Mouse (Mus musculus): ENCODE measurements around the gene Wars2. TPM values are rescaled to one million over a fixed set of nuclear protein-coding genes. Genes with fewer than 3 reads are reported as not detected.

Wars2 gene
- polyA plus RNA-seq, 1 experiment from 2014 or later: 4.2 TPM

DNA sequence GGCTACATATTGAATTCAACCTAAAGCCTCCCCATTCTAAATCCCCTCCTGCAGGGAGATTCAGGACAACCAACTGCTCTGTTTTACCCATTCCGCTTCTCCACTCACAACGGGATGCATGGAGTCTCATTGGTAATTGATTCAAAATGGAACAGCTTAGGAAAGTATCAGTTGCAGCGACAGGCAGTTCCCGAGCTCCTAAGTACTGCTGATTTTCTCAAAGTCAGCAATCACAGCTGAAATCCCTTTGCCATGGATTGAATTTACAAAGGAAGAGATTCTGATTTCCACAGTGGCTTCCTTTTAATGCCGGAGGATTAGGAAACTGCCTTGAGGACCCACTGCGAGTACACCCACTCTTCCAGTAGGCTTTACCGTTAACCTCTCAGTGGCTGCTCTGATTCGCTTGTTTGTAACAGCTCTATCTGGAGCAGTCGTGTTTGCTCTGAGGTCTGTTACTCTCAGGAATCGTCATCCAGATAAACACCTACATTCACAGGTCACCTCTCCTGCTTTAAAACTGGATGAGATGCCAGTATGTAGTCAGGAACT, 126.0 kb downstream of the Wars2 start:
- no peak for ATAC-seq
- TF ChIP-seq CTCF (IDR thresholded peaks at IDR 0.05) (no peak), EP300 (IDR thresholded peaks at IDR 0.05) (no peak)
- no peak overlapping the region for H3K4me2 ChIP-seq (replicated peaks; ENCODE audit: low read depth, low read length)
- no peak overlapping the region for H3K9ac ChIP-seq (replicated peaks; ENCODE audit: low read depth)
- H3K4me1 ChIP-seq (ENCODE audit: insufficient read depth, low read depth, low read length): no peaks in the 10 kb centered on the region
- no peak overlapping the region for H3K27ac ChIP-seq (ENCODE audit: low read length)
- no peak for DNase-seq (ENCODE audit: low spot score)
- H3K9me3 ChIP-seq (ENCODE audit: low read length): no peaks in the 10 kb centered on the region
- H3K4me3 ChIP-seq (ENCODE audit: low read depth, low read length): no peak overlapping the region
- H3K36me3 ChIP-seq (ENCODE audit: insufficient read depth, low read length): no peaks in the 10 kb centered on the region
- peaks cover 29% of the 10 kb centered on the region for H3K27me3 ChIP-seq (replicated peaks; ENCODE audit: insufficient read depth, low read length)
- 47% methylated on average over 10 of the region's 10 CpGs for WGBS

DNA sequence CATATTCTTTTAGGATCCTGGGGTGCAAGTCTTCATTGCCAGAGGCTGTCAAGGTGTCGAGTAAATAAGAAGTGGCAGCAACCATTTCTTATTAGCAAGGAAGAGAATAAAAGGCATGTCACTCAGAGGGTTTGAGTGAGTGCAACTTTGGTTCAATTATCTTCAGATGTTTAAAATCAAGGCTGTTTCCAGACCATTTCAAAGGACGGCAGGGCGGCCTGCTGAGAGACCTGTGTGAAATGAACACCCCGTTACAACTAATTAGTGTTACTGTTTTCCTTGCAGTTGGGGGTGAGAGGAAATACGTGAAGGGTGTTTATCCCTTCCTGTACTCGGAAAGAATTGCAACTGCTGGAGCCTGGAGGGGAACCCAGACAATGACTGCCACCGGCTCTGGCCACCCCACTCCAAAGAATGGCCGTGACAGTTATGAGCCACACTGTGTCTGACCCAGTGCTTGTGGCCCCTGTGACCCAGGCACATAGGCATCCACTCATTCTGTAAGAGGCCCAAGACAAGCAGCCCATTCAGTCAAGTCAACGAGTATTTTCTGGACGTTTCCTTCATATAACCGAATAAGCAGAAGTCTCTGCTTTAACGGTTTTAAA, 137.2 kb downstream of the Wars2 start:
- Histone ChIP-seq H3K27ac (ENCODE audit: low read length) (no peak overlapping the region), H3K4me1 (ENCODE audit: insufficient read depth, low read depth, low read length) (no peaks in the 10 kb centered on the region), H3K4me3 (ENCODE audit: low read depth, low read length) (no peak overlapping the region), H3K9ac (replicated peaks; ENCODE audit: low read depth) (no peak overlapping the region), H3K9me3 (ENCODE audit: low read length) (no peaks in the 10 kb centered on the region), H3K27me3 (replicated peaks; ENCODE audit: insufficient read depth, low read length) (no peaks in the 10 kb centered on the region), H3K36me3 (ENCODE audit: insufficient read depth, low read length) (no peaks in the 10 kb centered on the region), H3K4me2 (replicated peaks; ENCODE audit: low read depth, low read length) (no peak overlapping the region)
- ATAC-seq: no peak
- DNase-seq (ENCODE audit: low spot score): no peak
- WGBS: 53% methylated on average over 12 of the region's 12 CpGs
- no peak for TF ChIP-seq CTCF (IDR thresholded peaks at IDR 0.05)
- TF ChIP-seq EP300 (IDR thresholded peaks at IDR 0.05): no peak

DNA sequence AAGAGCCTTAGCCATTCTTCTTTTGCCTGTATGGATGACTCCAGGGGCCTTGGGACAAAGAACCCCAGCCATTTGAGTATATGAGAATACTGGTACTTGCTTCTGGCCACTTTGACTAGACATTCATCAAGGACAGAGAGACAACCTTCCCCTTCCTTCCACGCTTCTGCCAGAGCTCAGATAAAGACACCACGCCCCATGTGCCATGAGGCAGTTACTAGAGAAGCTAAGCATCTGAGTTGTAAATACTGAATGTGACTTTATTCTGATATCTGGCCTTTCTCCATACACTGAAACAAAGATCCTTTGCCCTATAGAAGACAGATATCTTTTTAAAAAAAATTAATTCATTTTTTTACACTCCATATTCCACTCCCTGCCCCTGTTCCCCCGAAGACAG, 138.8 kb downstream of the Wars2 start:
- Histone ChIP-seq H3K4me3 (ENCODE audit: low read depth, low read length) (no peak overlapping the region), H3K36me3 (ENCODE audit: insufficient read depth, low read length) (no peaks in the 10 kb centered on the region), H3K9ac (replicated peaks; ENCODE audit: low read depth) (no peak overlapping the region), H3K9me3 (ENCODE audit: low read length) (no peaks in the 10 kb centered on the region), H3K27ac (ENCODE audit: low read length) (no peak overlapping the region), H3K27me3 (replicated peaks; ENCODE audit: insufficient read depth, low read length) (no peaks in the 10 kb centered on the region), H3K4me2 (replicated peaks; ENCODE audit: low read depth, low read length) (no peak overlapping the region), H3K4me1 (ENCODE audit: insufficient read depth, low read depth, low read length) (no peaks in the 10 kb centered on the region)
- TF ChIP-seq CTCF (IDR thresholded peaks at IDR 0.05) (no peak), EP300 (IDR thresholded peaks at IDR 0.05) (no peak)
- ATAC-seq (no peak), DNase-seq (ENCODE audit: low spot score) (no peak)
- WGBS: 66% methylated on average over 3 of the region's 3 CpGs

DNA sequence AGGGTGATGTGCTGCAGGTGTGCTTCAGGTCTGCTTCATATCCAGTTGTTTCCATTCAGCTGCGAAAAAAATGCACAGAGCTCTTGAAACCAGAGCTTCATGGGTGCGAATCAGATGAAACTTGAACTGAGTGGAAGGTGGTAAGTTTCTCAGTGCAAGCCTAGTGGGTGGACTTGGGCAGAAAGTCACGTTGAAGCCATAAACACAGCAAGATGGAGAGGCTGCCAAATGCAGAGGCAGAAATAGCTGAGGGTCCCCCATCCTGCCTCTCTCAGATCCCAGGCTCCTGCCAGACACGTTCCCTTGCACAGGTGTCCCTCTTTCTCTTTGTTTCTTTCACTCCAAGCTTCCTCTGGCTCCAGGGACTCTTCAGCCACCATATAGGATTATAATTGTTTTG, 140.6 kb downstream of the Wars2 start:
- TF ChIP-seq CTCF (IDR thresholded peaks at IDR 0.05): no peak
- no peak for TF ChIP-seq EP300 (IDR thresholded peaks at IDR 0.05)
- no peak for ATAC-seq
- WGBS: 60% methylated on average over 4 of the region's 4 CpGs

DNA sequence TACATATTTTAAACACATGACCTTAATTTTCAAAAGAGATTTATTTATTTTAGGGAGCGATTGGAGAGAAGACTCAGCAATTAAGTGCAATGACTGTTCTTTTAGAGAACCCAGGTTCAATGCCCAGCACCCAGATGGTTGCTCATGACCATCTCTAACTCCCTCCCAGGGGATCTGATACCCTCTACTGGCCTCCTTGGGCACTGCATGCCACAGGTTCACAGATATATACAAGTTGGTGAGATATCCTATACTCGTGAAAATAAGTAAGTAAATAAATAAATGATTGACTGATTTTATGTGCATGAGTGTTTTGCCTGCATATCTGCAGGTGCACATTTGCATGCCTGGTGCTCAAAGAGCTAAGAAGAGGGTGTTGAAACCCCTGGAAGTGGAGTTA, 147.4 kb downstream of the Wars2 start:
- DNase-seq (ENCODE audit: low spot score) (no peak), ATAC-seq (no peak)
- no peak overlapping the region for H3K4me3 ChIP-seq (ENCODE audit: low read depth, low read length)

More for the DNA sequence above, 140.6 kb downstream of the Wars2 start:
- Histone ChIP-seq H3K4me3 (ENCODE audit: low read depth, low read length) (no peak overlapping the region), H3K9ac (replicated peaks; ENCODE audit: low read depth) (no peak overlapping the region), H3K27ac (ENCODE audit: low read length) (no peak overlapping the region), H3K27me3 (replicated peaks; ENCODE audit: insufficient read depth, low read length) (no peaks in the 10 kb centered on the region), H3K4me1 (ENCODE audit: insufficient read depth, low read depth, low read length) (no peaks in the 10 kb centered on the region), H3K4me2 (replicated peaks; ENCODE audit: low read depth, low read length) (no peak overlapping the region), H3K36me3 (ENCODE audit: insufficient read depth, low read length) (no peaks in the 10 kb centered on the region), H3K9me3 (ENCODE audit: low read length) (no peaks in the 10 kb centered on the region)
- DNase-seq (ENCODE audit: low spot score): no peak

More for the DNA sequence above, 147.4 kb downstream of the Wars2 start:
- WGBS: 32% methylated on average over 2 of the region's 2 CpGs
- no peak overlapping the region for H3K27ac ChIP-seq (ENCODE audit: low read length)
- no peaks in the 10 kb centered on the region for H3K4me1 ChIP-seq (ENCODE audit: insufficient read depth, low read depth, low read length)
- no peak overlapping the region for H3K9ac ChIP-seq (replicated peaks; ENCODE audit: low read depth)
- H3K36me3 ChIP-seq (ENCODE audit: insufficient read depth, low read length): no peaks in the 10 kb centered on the region
- TF ChIP-seq EP300 (IDR thresholded peaks at IDR 0.05) (no peak), CTCF (IDR thresholded peaks at IDR 0.05) (peak; percentile 44)
- H3K4me2 ChIP-seq (replicated peaks; ENCODE audit: low read depth, low read length): no peak overlapping the region
- H3K9me3 ChIP-seq (ENCODE audit: low read length): no peaks in the 10 kb centered on the region
- H3K27me3 ChIP-seq (replicated peaks; ENCODE audit: insufficient read depth, low read length): no peaks in the 10 kb centered on the region

Small RNAs within 50 kb of the gene (microRNA-seq; reads per million reads assigned to microRNA genes)
- gene Mir6481: not detected

Other genes with a start within 250 kb of the Wars2 start
- not detected in 2 replicates for gene Hao2, start 247.8 kb upstream of the Wars2 start, polyA plus RNA-seq (2015; fragmentation: Nextera tagmentation; extraction: Ambion mirVana)
- gene Tbx15, start 99.3 kb downstream of the Wars2 start, polyA plus RNA-seq (2015; fragmentation: Nextera tagmentation; extraction: Ambion mirVana): 0.04 TPM in 1 of 2 replicates, not detected in the other

Measured in lung, postnatal 0 days (tissue).